Mouse (Mus musculus) lung, postnatal 4 days (tissue): ENCODE measurements around the gene Tspan18.

Experiments used
- DNase-seq, 2 experiments: peaks; one replicate each; pipeline ENCODE4 v3.0.0; 2021

The Tspan18 gene

GRCm38 (mm10) chr2:93177668-93178312, 156.5 kb downstream of the Tspan18 start:
- DNase-seq = no peak

DNA sequence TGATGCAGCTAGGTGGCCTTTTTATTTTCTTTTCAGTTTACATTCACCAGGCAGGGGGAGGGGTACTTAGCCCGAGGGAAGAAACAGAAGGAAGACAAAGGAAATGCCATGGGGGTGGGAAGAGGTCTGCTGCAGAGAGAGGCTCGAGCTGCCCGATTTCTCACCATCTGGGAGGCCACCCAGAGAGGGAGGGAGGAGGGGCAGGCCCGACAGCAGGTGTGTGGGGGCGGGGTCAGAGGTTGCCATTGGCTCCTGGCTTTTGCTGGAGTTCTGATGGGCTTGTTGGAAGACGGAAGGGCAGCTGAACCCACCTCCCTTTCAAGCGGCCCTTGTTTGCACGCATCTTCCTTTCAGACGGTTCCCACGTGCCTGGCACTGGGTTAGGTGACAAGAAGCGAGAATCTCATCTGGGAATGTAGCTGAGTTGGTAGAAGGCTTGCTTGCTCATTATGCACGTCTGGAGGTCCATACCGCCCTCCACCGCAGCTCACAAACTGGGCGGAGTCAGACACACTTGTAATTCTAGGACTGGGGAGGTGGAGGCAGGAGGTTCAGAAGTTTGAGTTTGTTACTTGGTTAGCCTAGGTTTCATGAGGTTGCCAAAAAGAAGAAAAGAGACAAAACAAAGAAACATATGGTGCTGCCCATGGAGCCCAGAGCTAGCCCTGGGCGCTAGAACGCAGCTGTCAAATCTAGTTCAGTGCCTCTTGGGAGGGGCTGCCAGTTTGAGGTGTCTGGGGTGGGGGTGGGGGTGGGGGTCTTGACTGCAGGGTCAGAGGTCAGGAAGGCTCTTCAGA, 157.2 kb downstream of the Tspan18 start:
- DNase-seq = no peak

DNA sequence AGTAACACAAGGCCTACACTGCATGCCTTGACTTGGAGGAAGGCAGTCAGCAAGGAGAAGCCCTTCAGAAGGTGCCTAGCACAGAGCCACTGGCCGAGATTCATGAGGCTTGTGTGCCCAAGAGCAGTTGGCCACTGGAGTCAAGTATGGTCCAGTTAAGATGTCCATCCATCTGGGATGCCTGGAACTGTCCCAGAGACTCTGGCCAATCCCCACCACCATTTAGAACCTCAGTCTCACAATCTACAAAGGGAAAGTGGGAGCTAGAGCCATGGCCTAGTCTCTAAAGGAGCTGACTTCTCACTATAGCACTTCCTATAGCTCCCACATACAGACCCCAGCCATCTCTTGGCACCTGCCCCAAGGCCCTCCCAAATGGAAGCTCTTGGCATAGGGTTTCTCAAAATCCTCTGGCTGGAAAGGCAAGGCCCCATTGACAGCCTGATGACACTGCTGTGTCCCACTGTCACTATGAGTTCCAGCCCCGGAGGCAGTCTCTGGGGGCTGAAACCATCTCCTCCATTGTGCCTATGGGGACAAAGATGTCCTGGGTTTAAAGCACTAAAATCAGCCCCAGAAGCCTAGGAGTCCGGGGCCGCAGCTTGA, 158.0 kb downstream of the Tspan18 start:
- DNase-seq = no peak

GRCm38 (mm10) chr2:93175721-93176120, 158.6 kb downstream of the Tspan18 start:
- DNase-seq = no peak

GRCm38 (mm10) chr2:93175278-93175677, 159.0 kb downstream of the Tspan18 start:
- DNase-seq = peak in 1 of 2 experiments; percentile 45

- DNase-seq = no peak
These were observed 160.1 kb downstream of the Tspan18 start for GRCm38 (mm10) chr2:93174159-93174558.

- no peak for DNase-seq
These were observed 161.8 kb downstream of the Tspan18 start for GRCm38 (mm10) chr2:93172460-93172859.

- no peak for DNase-seq
These were observed 162.4 kb downstream of the Tspan18 start for GRCm38 (mm10) chr2:93171929-93172328.

DNA sequence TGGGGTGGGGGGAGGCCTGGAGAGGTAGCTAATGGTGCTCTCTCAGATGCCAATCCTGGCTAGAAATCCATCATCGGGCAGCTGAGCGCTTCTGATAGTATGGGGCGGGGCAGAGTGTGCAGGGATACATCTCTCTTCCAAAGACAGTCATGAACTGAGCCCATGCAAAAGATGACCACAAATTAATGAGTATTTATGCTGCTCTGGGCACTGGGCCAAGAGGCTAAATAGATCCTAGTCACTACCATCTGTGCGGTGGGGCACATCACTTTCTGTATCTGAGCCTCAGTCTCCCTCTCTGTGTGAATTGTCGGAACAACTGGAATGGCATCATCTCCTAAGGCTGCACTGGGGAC, 163.5 kb downstream of the Tspan18 start:
- no peak for DNase-seq

GRCm38 (mm10) chr2:93170156-93170844, 164.0 kb downstream of the Tspan18 start:
- no peak for DNase-seq

DNA sequence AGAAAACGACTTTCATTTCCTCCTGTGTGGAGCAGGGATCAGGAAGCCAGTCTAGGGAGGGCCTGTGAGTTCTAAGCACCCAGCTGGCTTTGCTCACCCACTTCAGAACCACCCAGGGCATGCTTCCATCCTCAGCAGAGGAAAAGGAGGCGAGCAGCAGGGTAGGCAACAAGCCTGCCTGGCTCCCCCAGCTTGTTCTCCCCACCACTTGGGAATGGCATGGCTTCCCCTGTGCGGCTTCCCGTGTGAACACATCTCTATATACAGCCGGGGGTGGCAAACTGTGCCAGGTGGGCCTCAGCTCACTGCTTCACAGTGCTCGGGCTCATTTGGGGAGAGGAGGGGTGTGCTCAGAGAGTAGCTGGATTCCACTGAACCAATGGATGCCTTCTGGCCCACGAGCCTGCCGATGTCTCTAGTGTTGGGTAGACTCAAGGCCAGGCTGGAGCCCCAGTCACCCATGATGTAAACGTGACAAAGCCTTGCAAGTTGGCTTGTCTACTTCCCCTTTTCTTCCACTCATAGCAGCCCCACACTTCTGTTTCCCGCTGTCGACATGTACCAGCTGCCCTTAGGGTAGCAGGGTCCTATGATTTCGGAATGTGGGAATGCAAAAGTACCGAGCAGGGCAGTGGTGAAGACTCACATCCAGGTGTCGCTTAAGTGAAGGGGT, 167.4 kb downstream of the Tspan18 start:
- DNase-seq = no peak

DNA sequence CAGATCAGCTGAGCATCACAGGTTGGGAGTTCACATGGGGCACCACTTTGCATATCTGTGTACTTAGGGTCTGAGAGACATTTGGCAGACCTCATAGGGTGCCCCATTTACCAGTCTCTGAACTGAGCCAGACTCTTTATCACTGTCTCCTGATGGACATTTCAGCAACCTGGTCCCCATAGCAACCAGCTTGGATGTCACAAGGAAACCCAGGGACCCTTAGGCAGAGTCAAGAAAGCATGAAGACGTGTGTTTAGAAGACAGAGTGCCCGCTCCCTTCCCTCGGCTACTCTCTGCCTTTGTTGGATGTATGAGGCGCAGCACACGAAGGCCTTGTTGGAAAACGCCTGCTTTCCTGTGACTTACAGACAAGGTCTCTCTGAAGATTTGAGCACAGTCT, 168.0 kb downstream of the Tspan18 start:
- DNase-seq = no peak

GRCm38 (mm10) chr2:93163750-93164335, 170.5 kb downstream of the Tspan18 start:
- DNase-seq = no peak

DNA sequence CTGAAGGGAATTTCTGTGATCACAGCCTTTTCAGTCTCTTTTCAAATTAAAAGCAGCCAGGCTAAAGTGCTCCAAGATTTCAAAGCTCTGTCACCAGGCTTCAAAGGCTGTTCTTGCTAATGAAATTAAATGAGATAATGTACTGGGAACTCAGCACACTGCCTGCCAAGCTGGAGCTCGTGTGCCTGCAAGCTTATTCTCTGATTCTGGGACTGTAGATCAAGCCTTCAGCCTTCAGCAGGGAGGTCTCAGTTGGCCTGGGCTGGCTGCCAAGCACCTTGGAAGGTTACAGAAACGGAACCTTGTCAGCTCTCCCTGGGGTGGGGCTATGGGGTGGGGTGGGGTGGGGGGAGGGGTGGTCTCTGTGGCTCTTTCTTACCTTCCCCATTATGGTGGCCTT, 171.0 kb downstream of the Tspan18 start:
- DNase-seq = no peak

DNA sequence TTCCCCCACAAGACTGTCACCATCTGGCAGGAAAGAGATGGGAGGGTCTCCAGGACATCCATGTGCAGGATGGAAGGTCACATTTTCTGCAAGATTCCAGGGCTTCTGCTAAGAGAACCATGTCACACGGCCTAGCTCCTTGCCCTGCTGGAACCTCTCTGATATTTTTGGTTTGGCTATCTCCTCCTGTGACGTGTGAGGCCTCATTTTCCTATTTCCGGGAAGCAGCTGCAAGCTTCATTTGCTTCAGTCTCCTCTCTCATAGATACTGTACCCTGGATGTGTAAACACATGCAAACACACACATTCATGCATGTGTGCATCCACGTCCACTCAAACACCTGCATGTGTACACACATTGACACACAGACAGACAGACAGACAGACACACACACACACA, 171.5 kb downstream of the Tspan18 start:
- no peak for DNase-seq

DNA sequence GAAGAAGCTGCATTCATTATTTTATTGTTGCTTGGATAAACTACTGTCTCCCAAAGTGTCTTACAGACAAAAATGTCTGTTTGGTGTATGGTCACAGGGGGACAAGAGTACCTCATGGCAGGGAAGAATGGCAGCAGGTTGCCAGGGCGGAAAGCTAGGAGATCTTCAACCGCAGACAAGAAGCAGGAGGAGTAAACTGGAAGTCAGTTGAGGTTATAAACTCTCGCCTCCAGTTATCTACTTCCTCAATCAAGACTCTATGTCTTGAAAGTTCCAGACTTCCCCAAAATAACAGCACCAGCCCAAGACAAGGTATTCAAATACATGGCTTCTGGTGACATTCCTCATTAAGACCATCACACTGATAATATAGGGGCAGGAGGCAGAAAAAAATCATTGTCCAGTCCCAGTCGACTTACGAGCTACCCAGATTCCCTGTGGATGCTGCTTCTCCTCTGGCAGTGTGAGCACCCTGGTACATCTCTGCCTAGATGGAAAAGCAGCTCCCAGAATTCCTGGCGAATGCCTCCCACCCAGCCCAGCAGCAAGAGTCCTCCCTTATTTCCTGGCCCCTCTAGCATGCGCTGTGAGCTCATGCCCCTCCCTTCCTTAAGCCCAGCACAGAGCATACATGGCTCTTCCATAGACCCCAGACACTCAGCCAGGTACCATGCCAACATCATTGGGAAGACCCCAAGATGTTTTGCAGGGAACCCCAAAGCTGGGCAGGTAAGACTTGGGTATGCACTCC, 172.2 kb downstream of the Tspan18 start:
- no peak for DNase-seq

GRCm38 (mm10) chr2:93160467-93161035, 173.8 kb downstream of the Tspan18 start:
- DNase-seq = no peak

DNA sequence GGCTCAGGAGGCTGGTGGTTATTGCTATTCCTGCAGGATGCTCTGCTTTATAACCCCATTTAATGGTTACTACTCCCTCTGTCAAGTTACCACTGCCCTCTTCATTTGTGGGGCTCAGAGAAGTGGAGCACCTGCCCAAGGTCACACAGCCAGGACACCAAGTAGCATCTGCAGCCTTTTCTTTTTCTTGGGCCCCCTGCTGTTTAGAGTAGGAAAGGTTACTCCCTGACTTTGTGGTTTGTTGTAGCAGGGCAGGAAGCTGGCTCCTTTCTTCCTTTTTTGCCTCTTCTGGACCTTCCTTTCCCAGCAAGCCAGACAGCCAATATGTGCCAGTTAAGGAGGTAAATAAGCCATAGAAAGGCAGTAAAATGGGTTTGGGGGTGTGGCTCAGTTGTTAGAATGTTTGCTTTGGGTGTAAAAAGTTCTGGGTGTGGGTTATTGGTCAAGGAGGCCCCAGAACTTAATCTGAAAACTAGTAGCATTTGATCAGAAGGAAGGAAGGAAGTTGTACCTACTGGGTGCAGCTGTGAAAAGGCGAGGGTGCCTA, 179.7 kb downstream of the Tspan18 start:
- DNase-seq = no peak

DNA sequence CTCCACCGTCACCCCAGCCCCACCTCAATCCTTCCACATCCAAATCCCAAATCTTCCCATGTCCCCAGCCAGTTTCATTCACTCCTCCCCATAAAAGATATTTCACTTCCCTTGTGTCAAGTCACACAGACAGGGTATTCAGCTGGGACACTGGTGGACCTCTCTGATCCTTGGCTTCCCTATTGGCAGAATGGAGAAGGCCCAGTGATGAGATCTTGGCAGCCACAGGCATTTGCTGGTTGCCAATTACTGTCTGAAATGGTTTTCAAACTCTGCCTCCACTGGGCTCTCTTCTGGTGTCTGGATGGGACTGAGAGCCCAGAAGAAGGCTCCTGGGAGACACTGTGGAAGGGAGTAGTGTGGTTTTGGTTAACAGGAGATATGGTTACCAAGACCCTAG, 180.5 kb downstream of the Tspan18 start:
- no peak for DNase-seq

DNA sequence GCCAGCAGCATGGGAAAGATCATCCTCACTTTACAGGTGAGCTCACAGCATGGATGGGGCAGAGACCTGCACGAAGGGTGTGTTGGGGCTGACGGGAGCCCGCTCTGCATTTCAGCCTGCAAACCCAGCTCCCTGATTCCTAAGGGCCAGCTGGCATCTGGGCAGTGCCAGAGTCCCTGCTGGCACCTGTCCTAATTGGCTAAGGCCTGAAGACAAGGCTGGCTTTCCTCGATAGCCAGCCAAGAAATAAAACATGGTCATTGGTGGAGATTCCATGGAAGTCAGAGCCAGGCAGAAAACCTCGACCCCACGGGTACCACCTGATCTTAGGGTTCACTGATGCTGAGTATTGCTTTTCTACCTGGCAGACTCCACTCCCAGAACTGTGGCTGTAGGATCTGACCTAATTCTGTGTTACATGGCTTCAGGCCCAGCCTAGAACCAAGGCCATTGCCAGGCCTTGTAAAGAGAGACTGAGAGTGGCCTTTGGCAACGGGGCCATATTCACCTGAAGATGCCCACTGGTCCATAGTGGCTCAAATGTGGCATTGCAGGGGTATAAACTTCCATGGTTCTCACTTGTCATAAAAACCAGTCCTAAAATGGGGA, 181.3 kb downstream of the Tspan18 start:
- no peak for DNase-seq

- DNase-seq = no peak
These were observed 182.1 kb downstream of the Tspan18 start for GRCm38 (mm10) chr2:93152191-93152601.
